Mouse (Mus musculus): ENCODE data around the gene Eno2. TPM values are rescaled to one million over a fixed set of nuclear protein-coding genes. Genes with fewer than 3 reads are reported as not detected.
"Not testable (repeated sequence)": the region's sequence is repeated elsewhere in the genome, so short reads cannot be mapped to it uniquely, and the experiment has no call there.

Gene Eno2
- total RNA-seq, 4 experiments from 2014 or later, result 1,117 to 1,267 (median 1,165) TPM

- DNase-seq (ENCODE audit: low spot score in 2 of 2), result no peak
These were observed 37.1 kb upstream of the Eno2 start for GRCm38 (mm10) chr6:124806446-124807140.

- DNase-seq (ENCODE audit: low spot score in 2 of 2), result peak; percentile 92 to 97
These were observed 36.2 kb upstream of the Eno2 start for GRCm38 (mm10) chr6:124805341-124806321.

- no peak for DNase-seq (ENCODE audit: low spot score in 2 of 2)
These were observed 34.9 kb upstream of the Eno2 start for GRCm38 (mm10) chr6:124804341-124804740.

- not testable (repeated sequence) for DNase-seq (ENCODE audit: low spot score in 2 of 2)
These were observed 34.2 kb upstream of the Eno2 start for GRCm38 (mm10) chr6:124803691-124804090.

- DNase-seq (ENCODE audit: low spot score in 2 of 2), result no peak
These were observed 33.6 kb upstream of the Eno2 start for GRCm38 (mm10) chr6:124803061-124803460.

GRCm38 (mm10) chr6:124802400-124802799, 32.9 kb upstream of the Eno2 start:
- not testable (repeated sequence) for DNase-seq (ENCODE audit: low spot score in 2 of 2)

GRCm38 (mm10) chr6:124796200-124796599, 26.7 kb upstream of the Eno2 start:
- DNase-seq (ENCODE audit: low spot score in 2 of 2), result no peak

- no peak for DNase-seq (ENCODE audit: low spot score in 2 of 2)
These were observed 26.3 kb upstream of the Eno2 start for GRCm38 (mm10) chr6:124795781-124796180.

GRCm38 (mm10) chr6:124791911-124792310, 22.4 kb upstream of the Eno2 start:
- DNase-seq (ENCODE audit: low spot score in 2 of 2), result no peak

GRCm38 (mm10) chr6:124790121-124790520, 20.6 kb upstream of the Eno2 start:
- DNase-seq (ENCODE audit: low spot score in 2 of 2), result no peak

- DNase-seq (ENCODE audit: low spot score in 2 of 2), result no peak
These were observed 20.0 kb upstream of the Eno2 start for GRCm38 (mm10) chr6:124789519-124789918.

GRCm38 (mm10) chr6:124787722-124788121, 18.2 kb upstream of the Eno2 start:
- DNase-seq (ENCODE audit: low spot score in 2 of 2), result no peak

GRCm38 (mm10) chr6:124786756-124787420, 17.4 kb upstream of the Eno2 start:
- DNase-seq (ENCODE audit: low spot score in 2 of 2), result no peak

GRCm38 (mm10) chr6:124782436-124782835, 13.0 kb upstream of the Eno2 start:
- no peak for DNase-seq (ENCODE audit: low spot score in 2 of 2)

GRCm38 (mm10) chr6:124780917-124781316, 11.4 kb upstream of the Eno2 start:
- DNase-seq (ENCODE audit: low spot score in 2 of 2), result no peak

GRCm38 (mm10) chr6:124779984-124780416, 10.5 kb upstream of the Eno2 start:
- DNase-seq (ENCODE audit: low spot score in 2 of 2), result no peak

GRCm38 (mm10) chr6:124779222-124779983, 9.9 kb upstream of the Eno2 start, which contains the start of gene Lrrc23:
Gene Lrrc23, minus strand, starts transcription at chr6:124779727.
- no peak for DNase-seq (ENCODE audit: low spot score in 2 of 2)

GRCm38 (mm10) chr6:124770511-124770910, 1.0 kb upstream of the Eno2 start:
- DNase-seq (ENCODE audit: low spot score in 2 of 2), result no peak

- DNase-seq (ENCODE audit: low spot score in 2 of 2), result no peak
These were observed 540 bp upstream of the Eno2 start for GRCm38 (mm10) chr6:124770013-124770412.

- no peak for DNase-seq (ENCODE audit: low spot score in 2 of 2)
These were observed 799 bp downstream of the Eno2 start for GRCm38 (mm10) chr6:124768704-124769044.
